Mouse (Mus musculus) spleen, adult 2 months (tissue): ENCODE measurements around the gene Mtfr2.

ENCODE experiments used
- CTCF ChIP-seq: fragments of 200-500 bp; IDR thresholded peaks from 2 replicates; pipeline ENCODE4 v1.5.1; 2011; ENCODE audit warnings: mild to moderate bottlenecking, inconsistent platforms; ENCODE audit not compliant: insufficient read depth, insufficient read length, insufficient replicate concordance; ENCODE audit errors: extremely low read depth
- POLR2A ChIP-seq: fragments of 200-500 bp; IDR thresholded peaks from 2 replicates; pipeline ENCODE4 v1.6.1; 2011; ENCODE audit warnings: low read depth, low read length, inconsistent platforms

GRCm38 (mm10) chr10:20312736-20313301, 34.8 kb upstream of the Mtfr2 start:
- TF ChIP-seq CTCF (no peak), POLR2A (no peak)
